In genomic region chr14:86691298-86691697, GRCm38 (mm10) we compare ENCODE assay signal across 32 mouse cellular contexts.
"Had no signal": no experiment of that assay in that cellular context is flagged by ENCODE, and none has a peak within 500 bp of the region (broad histone marks: within the 10 kb centered on the region; RNA-seq: fewer than 3 reads in every experiment).

No protein-coding gene starts in this region.

- H3K36me3 ChIP-seq: heart, embryonic 10.5 days; heart, embryonic 12.5 days; heart, embryonic 13.5 days; heart, embryonic 15.5 days; hindbrain, embryonic 10.5 days; hindbrain, embryonic 12.5 days; hindbrain, embryonic 13.5 days; hindbrain, embryonic 15.5 days; intestine, embryonic 15.5 days had no signal

- H3K4me1 ChIP-seq: heart, embryonic 10.5 days; heart, embryonic 15.5 days; hindbrain, embryonic 12.5 days; hindbrain, embryonic 15.5 days; intestine, embryonic 15.5 days had no signal

- H3K9ac ChIP-seq: heart, embryonic 12.5 days; heart, embryonic 13.5 days; heart, embryonic 15.5 days; hindbrain, embryonic 12.5 days; hindbrain, embryonic 13.5 days; hindbrain, embryonic 14.5 days; hindbrain, embryonic 15.5 days; intestine, embryonic 15.5 days had no signal

- H3K4me3 ChIP-seq: heart, adult 2 months; heart, embryonic 10.5 days; heart, embryonic 12.5 days; heart, embryonic 13.5 days; heart, embryonic 15.5 days; hindbrain, embryonic 10.5 days; hindbrain, embryonic 12.5 days; hindbrain, embryonic 13.5 days; hindbrain, embryonic 15.5 days; intestine, embryonic 15.5 days; layer of hippocampus, adult 2 months; left cerebral cortex, adult 2 months had no signal

- H3K27me3 ChIP-seq: heart, embryonic 12.5 days; heart, embryonic 13.5 days; heart, embryonic 15.5 days; hindbrain, embryonic 12.5 days; hindbrain, embryonic 13.5 days; hindbrain, embryonic 15.5 days; intestine, embryonic 15.5 days had no signal

- H3K27ac ChIP-seq: heart, adult 2 months; heart, embryonic 10.5 days; heart, embryonic 13.5 days; heart, embryonic 15.5 days; hindbrain, embryonic 10.5 days; hindbrain, embryonic 12.5 days; hindbrain, embryonic 13.5 days; hindbrain, embryonic 14.5 days; hindbrain, embryonic 15.5 days; hindbrain, postnatal 0 days; intestine, embryonic 15.5 days; layer of hippocampus, adult 2 months; left cerebral cortex, adult 2 months had no signal

- ATAC-seq: hindbrain, embryonic 16.5 days; hindbrain, postnatal 0 days; inflammation-experienced regulatory T-cells, adult 6 months; intestine, embryonic 15.5 days; intestine, embryonic 16.5 days; intestine, postnatal 0 days had no signal

- H3K9me3 ChIP-seq: heart, embryonic 10.5 days; heart, embryonic 12.5 days; heart, embryonic 13.5 days; heart, embryonic 15.5 days; hindbrain, embryonic 10.5 days; hindbrain, embryonic 12.5 days; hindbrain, embryonic 13.5 days; hindbrain, embryonic 15.5 days; intestine, embryonic 15.5 days had no signal

- H3K4me2 ChIP-seq: heart, embryonic 11.5 days; heart, embryonic 12.5 days; heart, embryonic 13.5 days; heart, embryonic 15.5 days; hindbrain, embryonic 12.5 days; hindbrain, embryonic 13.5 days; hindbrain, embryonic 14.5 days; hindbrain, embryonic 15.5 days; intestine, embryonic 15.5 days had no signal

- DNase-seq: heart, adult 2 months; heart, postnatal 10 days; heart, postnatal 14 days; heart, postnatal 36 days; heart, postnatal 4 days; kidney, adult 11 months; kidney, adult 18-20 months; kidney, adult 8-10 months; kidney, postnatal 14 days; kidney, postnatal 25 days; kidney, postnatal 36 days; kidney, postnatal 4 days; layer of hippocampus, adult 9-11 months; layer of hippocampus, postnatal 36 days had no signal
